Mouse (Mus musculus) macrophage (primary cell): Measurements from ENCODE around the gene Isg15. TPM values are rescaled to one million over a fixed set of nuclear protein-coding genes. Genes with fewer than 3 reads are reported as not detected.
"Not testable (repeated sequence)": the region's sequence is repeated elsewhere in the genome, so short reads cannot be mapped to it uniquely, and the experiment has no call there.

Experiments
- H3K27ac ChIP-seq: fragments of 350-480 bp; formaldehyde crosslinking; 2 replicates; pipeline ENCODE4 v1.9.0; 2021
- H3K36me3 ChIP-seq: fragments of 350-480 bp; formaldehyde crosslinking; 2 replicates; pipeline ENCODE4 v1.9.0; 2021; ENCODE audit errors: inconsistent target
- H3K4me3 ChIP-seq: fragments of 350-480 bp; formaldehyde crosslinking; 2 replicates; pipeline ENCODE4 v1.9.0; 2021; ENCODE audit errors: inconsistent target
- H3K79me2 ChIP-seq: fragments of 350-480 bp; formaldehyde crosslinking; 2 replicates; pipeline ENCODE4 v1.9.0; 2021; ENCODE audit errors: inconsistent target
- WGBS: methylation state at CpG from one replicate; pipeline ENCODE4 v1.1.7; 2026; ENCODE audit warnings: inconsistent platforms; ENCODE audit not compliant: missing documents; 5-methylcytosine and 5-hydroxymethylcytosine counted together
- polyA plus RNA-seq: library from polyadenylated mRNA; stranded (reverse); fragments of 250-400 nt; gene quantifications from 3 replicates; pipeline ENCODE4 v1.2.4, GENCODE M21; 2018; ENCODE audit warnings: inconsistent platforms

Isg15 gene
- polyA plus RNA-seq, 1 experiment from 2014 or later, result 62.5 TPM

DNA sequence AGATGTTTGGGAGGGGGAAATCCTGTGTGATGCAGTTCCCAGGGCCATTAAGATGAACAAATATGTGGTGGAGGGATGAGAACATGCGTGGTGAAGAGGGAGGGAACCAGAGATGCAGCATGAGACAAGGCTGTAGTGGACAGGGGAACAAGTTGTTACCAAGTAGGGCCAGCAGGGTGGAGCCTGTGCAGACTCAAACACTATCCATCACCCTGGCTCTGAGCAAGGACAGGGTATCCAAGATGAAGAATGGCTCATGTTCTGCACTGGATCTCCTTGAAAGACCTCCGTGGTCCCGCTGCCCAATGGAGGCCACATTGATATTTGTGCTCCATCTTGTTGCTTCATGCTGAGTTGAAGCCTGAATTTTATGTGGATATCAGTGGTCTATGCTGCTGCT, 45.8 kb downstream of the Isg15 start:
- WGBS, result 100% methylated on average over 3 of the region's 3 CpGs
- no peaks in the 10 kb centered on the region for H3K36me3 ChIP-seq
- no peak overlapping the region for H3K4me3 ChIP-seq
- H3K79me2 ChIP-seq, result no peaks in the 10 kb centered on the region
- no peak overlapping the region for H3K27ac ChIP-seq

DNA sequence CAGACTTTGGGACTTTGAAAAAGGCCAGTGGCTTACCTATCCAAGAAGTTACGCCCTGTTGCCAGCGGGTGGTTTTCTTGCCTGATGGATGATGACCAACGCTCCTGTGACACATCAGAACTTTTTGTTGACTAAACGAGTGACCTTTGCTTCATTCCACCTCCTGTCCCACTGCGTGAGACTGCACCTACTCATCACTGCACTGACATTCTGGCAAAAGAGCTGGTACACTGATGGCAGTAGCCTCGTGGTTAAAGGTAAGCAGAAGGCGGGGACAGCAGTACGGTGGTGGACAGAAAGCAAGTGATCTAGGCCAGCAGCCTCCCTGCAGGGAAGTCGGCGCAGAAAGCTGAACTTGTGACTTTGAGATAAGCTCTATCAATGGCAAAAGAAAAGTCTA, 49.7 kb downstream of the Isg15 start:
- H3K27ac ChIP-seq, H3K4me3 ChIP-seq, H3K79me2 ChIP-seq, H3K36me3 ChIP-seq: not testable (repeated sequence)
- 94% methylated on average over 9 of the region's 10 CpGs for WGBS

Other genes starting within 250 kb of the Isg15 start
- gene C1qtnf12, start 238.5 kb downstream of the Isg15 start, polyA plus RNA-seq, result 5.3 to 17.5 TPM (median 14.9 TPM) in 3 replicates
- gene B3galt6, start 208.2 kb downstream of the Isg15 start, polyA plus RNA-seq, result 1.4 to 6.1 TPM (median 2.9 TPM) in 3 replicates
- 261 to 438 TPM (median 289 TPM) in 3 replicates for gene Sdf4, start 207.9 kb downstream of the Isg15 start, polyA plus RNA-seq
- gene Tnfrsf4, start 187.0 kb downstream of the Isg15 start, polyA plus RNA-seq, result 0.47 to 0.95 TPM (median 0.93 TPM) in 3 replicates
- 0.29 to 0.30 TPM in 2 of 3 replicates, not detected in the other for gene Tnfrsf18, start 174.7 kb downstream of the Isg15 start, polyA plus RNA-seq
- not detected in 3 replicates for gene Ttll10, start 141.4 kb downstream of the Isg15 start, polyA plus RNA-seq
- 3.9 to 7.6 TPM (median 5.1 TPM) in 3 replicates for gene 9430015G10Rik, start 90.8 kb downstream of the Isg15 start, polyA plus RNA-seq
- not detected in 3 replicates for gene Rnf223, start 70.3 kb downstream of the Isg15 start, polyA plus RNA-seq
- gene Agrn, start 3.3 kb downstream of the Isg15 start, polyA plus RNA-seq, result 3.3 to 10.5 TPM (median 7.2 TPM) in 3 replicates
- 0.53 to 3.8 TPM (median 0.88 TPM) in 3 replicates for gene AW011738, start 2.5 kb upstream of the Isg15 start, polyA plus RNA-seq
- gene Perm1, start 15.1 kb upstream of the Isg15 start, polyA plus RNA-seq, result 0.06 to 0.12 TPM in 2 of 3 replicates, not detected in the other
- gene Plekhn1, start 34.0 kb upstream of the Isg15 start, polyA plus RNA-seq, result 16.9 to 22.6 TPM (median 18.8 TPM) in 3 replicates
- gene Noc2l, start 35.2 kb upstream of the Isg15 start, polyA plus RNA-seq, result 52.2 to 93.1 TPM (median 59.9 TPM) in 3 replicates
- gene Samd11, start 54.8 kb upstream of the Isg15 start, polyA plus RNA-seq, result 0.09 to 0.43 TPM in 2 of 3 replicates, not detected in the other
- gene Vmn2r-ps159, start 130.3 kb upstream of the Isg15 start, polyA plus RNA-seq, result not detected in 3 replicates